Mouse (Mus musculus) frontal cortex, adult (tissue): Measurements from ENCODE around the gene Clstn3.
"Not testable (repeated sequence)": the region's sequence is repeated elsewhere in the genome, so short reads cannot be mapped to it uniquely, and the experiment has no call there.

ENCODE experiments used
- ATAC-seq: cut with Nextera tagmentation; 2 replicates; pipeline ENCODE4 v1.9.2; 2017; ENCODE audit warnings: mild to moderate bottlenecking, moderate library complexity, mixed read lengths; ENCODE audit not compliant: low TSS enrichment

Clstn3 gene

GRCm38 (mm10) chr6:124414150-124414926 lies 50.3 kb downstream of the Clstn3 start:
- ATAC-seq = peak; percentile 21

GRCm38 (mm10) chr6:124413770-124414149 lies 50.8 kb downstream of the Clstn3 start:
- no peak for ATAC-seq

GRCm38 (mm10) chr6:124408355-124408754 lies 56.2 kb downstream of the Clstn3 start:
- peak; percentile 51 for ATAC-seq

GRCm38 (mm10) chr6:124407180-124407579 lies 57.4 kb downstream of the Clstn3 start:
- no peak for ATAC-seq

- no peak for ATAC-seq
These were observed 58.3 kb downstream of the Clstn3 start for GRCm38 (mm10) chr6:124406326-124406725.

- ATAC-seq = no peak
These were observed 64.9 kb downstream of the Clstn3 start for GRCm38 (mm10) chr6:124399738-124400137.

GRCm38 (mm10) chr6:124394991-124395390 lies 69.6 kb downstream of the Clstn3 start:
- ATAC-seq = not testable (repeated sequence)
